Mouse (Mus musculus) olfactory bulb, adult 2 months (tissue): ENCODE measurements around the gene Fkrp.

ENCODE experiments used
- CTCF ChIP-seq: fragments of 200-500 bp; IDR thresholded peaks from 2 replicates; pipeline ENCODE4 v1.5.1; 2012; ENCODE audit warnings: low read depth, mild to moderate bottlenecking, low read length, moderate library complexity; ENCODE audit not compliant: insufficient read depth
- POLR2A ChIP-seq: fragments of 200-500 bp; IDR thresholded peaks from 2 replicates; pipeline ENCODE4 v1.6.1; 2012; ENCODE audit warnings: mild to moderate bottlenecking, low read depth, low read length, moderate library complexity; ENCODE audit not compliant: insufficient read depth

GRCm38 (mm10) chr7:16830449-16830848 is 13.9 kb upstream of the Fkrp start:
- TF ChIP-seq CTCF (no peak), POLR2A (no peak)
